20 mouse cellular contexts compared by ENCODE assay signal in the genomic region with DNA sequence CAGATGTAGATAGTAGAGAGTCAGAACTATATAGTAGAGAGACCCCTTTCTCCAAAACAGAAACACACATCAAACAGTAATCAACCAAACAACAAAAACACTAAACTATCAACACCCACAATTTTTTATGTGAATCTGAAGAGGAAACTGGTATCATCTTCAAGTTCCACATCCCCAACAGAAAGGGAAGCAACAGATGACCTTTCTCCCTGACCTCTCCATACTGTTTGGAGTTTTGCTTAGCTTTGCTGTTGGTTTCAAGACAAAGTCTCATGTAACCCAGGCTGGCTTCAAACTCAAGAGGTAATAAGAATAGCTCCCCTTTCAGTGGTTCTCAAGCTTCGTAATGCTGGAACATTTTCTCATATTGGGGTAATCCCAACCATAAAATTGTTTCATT. TPM values are rescaled to one million over a fixed set of nuclear protein-coding genes. Genes with fewer than 3 reads are reported as not detected.
"Had no signal": no experiment of that assay in that cellular context is flagged by ENCODE, and none has a peak within 500 bp of the region (broad histone marks: within the 10 kb centered on the region; RNA-seq: fewer than 3 reads in every experiment).

No protein-coding gene starts in this region.

RNA-seq across cellular contexts. Expression of a gene that starts 6.1 kb away (rescaled TPM):
- total RNA-seq: hindbrain, postnatal 0 days; layer of hippocampus, adult 18-20 months; layer of hippocampus, adult 2 months; layer of hippocampus, postnatal 10 days; layer of hippocampus, postnatal 14 days; layer of hippocampus, postnatal 25 days; layer of hippocampus, postnatal 36 days had no signal
- polyA plus RNA-seq: hindbrain, embryonic 10.5 days; hindbrain, embryonic 11.5 days; hindbrain, embryonic 12.5 days; hindbrain, embryonic 13.5 days; hindbrain, embryonic 14.5 days; hindbrain, embryonic 15.5 days; hindbrain, embryonic 16.5 days; hindbrain, postnatal 0 days had no signal

RNA-seq across cellular contexts. Expression of a gene that starts 7.6 kb away (rescaled TPM):
- total RNA-seq: hindbrain, postnatal 0 days; layer of hippocampus, adult 18-20 months; layer of hippocampus, adult 2 months; layer of hippocampus, postnatal 10 days; layer of hippocampus, postnatal 14 days; layer of hippocampus, postnatal 25 days; layer of hippocampus, postnatal 36 days had no signal
- polyA plus RNA-seq: hindbrain, embryonic 11.5 days; hindbrain, embryonic 12.5 days; hindbrain, embryonic 13.5 days; hindbrain, embryonic 14.5 days; hindbrain, embryonic 15.5 days; hindbrain, embryonic 16.5 days; hindbrain, postnatal 0 days; inflammation-experienced regulatory T-cells, adult 6 months had no signal

RNA-seq across cellular contexts. Expression of a gene that starts 57.4 kb away (rescaled TPM):
- total RNA-seq: hematopoietic stem cell, adult 5-6 weeks; layer of hippocampus, postnatal 10 days had no signal
- polyA plus RNA-seq: heart, embryonic 13.5 days; heart, embryonic 14.5 days; heart, embryonic 15.5 days; hindbrain, embryonic 10.5 days; hindbrain, embryonic 11.5 days; hindbrain, embryonic 12.5 days; hindbrain, embryonic 13.5 days; hindbrain, embryonic 14.5 days; hindbrain, embryonic 15.5 days; hindbrain, embryonic 16.5 days; inflammation-experienced regulatory T-cells, adult 6 months; kidney, embryonic 14.5 days had no signal
